Mouse (Mus musculus) spleen, postnatal 4 days (tissue): ENCODE measurements at regions not wholly inside any gene's neighbourhood (a gene's known extent, or its start where the extent isn't known, plus 50 kb on each side); places are given as distances from the start of the nearest gene placed in this dataset.
A peak's percentile ranks its signal among the peaks of the same experiment; 100 is the strongest.
"Not testable (repeated sequence)": the region's sequence is repeated elsewhere in the genome, so short reads cannot be mapped to it uniquely, and the experiment has no call there.

ENCODE experiments used
- DNase-seq, 2 experiments: peaks; one replicate each; pipeline ENCODE4 v3.0.0; 2022; ENCODE audit warnings: low spot score in 2 of 2

DNA sequence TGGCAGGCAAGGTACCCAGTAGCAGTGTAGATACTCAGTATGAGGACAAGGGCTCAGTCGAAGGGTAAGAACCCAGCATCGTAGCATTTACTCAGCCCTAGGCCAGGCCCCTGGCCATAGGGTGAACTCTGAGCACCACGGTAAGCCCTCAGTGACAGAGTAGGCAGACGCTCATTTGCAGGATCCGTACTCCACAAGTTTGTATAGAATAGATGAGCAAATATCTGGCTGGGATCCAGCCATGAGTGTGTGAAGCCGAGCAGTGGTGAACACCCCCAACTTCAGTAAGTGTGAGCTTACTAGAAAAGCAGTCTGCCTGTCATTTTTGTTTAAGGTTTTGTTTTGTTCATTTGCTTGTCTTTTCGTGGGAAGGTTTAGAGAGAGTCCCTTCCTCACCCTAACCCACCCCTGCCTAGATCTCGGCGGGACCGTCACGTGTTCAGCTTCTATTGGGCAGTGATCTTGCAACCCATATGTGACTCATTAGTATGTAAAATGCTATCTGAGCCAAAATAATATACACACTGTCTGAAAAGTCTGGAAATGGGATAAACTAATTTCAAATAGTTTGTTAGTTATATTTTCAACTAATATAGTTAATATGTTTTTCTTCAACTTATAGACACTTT lies 76.3 kb downstream of the Gm5447 start:
- DNase-seq = no peak

GRCm38 (mm10) chr13:31051586-31051985 lies 77.6 kb downstream of the Gm5447 start:
- DNase-seq = not testable (repeated sequence)

GRCm38 (mm10) chr13:31054356-31054755 lies 80.4 kb downstream of the Gm5447 start:
- DNase-seq = no peak

- no peak for DNase-seq
These were observed 81.5 kb downstream of the Gm5447 start for GRCm38 (mm10) chr13:31055376-31056083.

DNA sequence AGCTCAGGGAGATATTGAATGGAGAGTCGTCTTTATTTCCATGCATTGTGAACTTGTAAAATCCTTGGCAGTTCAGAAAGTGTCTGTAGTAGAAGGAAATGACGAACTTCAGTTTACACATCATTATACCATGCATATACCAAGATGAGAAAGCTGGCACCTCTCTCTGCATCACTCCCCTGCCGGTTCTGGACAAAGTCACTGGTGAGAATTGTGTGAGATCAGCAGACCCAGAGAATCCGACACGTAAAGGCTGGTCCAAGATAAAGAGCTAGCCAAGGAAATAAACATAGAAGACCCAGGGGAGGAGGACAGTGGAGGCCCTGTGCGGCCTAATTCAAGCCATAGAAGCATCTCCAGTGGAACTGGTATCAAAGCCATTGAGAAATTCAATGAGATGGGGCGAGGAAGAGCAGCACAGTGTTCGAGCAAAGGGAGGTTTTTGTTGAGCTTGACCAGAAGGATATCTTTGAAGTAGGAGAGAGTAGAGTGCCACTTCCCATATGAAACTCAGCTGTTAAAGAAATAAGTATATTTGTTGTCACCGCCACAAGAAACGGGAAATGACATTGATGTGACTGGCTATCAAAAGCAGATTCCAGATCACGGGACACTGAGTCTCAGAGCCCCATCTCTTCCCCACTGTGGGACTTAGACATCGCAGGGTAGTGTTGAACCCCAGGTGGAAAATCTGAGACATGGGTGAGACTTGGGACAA lies 82.3 kb downstream of the Gm5447 start:
- DNase-seq = no peak

DNA sequence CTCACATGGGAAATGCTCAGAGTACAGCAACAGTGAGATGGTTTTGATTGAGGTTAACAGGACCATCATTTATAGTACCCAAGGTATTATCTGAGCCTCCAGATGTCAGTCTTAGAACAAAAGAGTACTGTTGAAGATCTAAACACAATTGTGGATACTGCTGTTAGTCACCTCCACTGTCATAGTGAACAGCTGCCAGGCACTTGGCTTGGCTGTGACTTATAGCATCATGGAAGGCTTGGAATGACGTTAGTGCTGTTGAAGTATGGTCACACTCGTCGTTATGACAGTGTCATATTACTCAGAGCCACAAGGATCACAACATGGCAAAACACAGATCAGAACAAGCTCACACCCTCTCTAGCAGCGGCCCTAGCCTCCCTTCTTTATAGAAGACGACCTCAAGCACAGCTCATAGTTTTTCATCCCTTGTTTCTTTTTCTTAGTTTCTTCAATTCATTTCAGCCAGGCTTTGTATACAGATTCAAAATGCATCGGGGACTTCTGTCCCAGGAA lies 87.0 kb downstream of the Gm5447 start:
- DNase-seq = no peak

DNA sequence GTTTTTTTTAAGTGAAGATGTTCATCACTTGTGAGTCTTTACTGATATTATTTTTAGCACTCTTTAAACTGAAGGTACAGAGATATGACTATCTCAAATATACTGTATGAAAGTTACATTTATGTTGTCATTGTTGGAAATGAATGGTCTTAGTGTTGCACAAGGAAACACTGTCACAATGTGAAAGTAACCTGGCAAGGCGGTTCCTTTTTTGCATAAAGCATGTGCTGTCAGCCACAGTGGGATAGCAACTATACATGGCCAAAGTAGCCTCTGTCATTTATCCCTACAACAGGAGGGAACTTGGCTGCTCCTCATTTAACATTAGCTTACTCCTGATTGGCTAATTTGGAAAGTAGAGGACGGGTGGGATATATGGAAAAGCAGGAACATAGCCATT lies 94.3 kb downstream of the Gm5447 start:
- no peak for DNase-seq

DNA sequence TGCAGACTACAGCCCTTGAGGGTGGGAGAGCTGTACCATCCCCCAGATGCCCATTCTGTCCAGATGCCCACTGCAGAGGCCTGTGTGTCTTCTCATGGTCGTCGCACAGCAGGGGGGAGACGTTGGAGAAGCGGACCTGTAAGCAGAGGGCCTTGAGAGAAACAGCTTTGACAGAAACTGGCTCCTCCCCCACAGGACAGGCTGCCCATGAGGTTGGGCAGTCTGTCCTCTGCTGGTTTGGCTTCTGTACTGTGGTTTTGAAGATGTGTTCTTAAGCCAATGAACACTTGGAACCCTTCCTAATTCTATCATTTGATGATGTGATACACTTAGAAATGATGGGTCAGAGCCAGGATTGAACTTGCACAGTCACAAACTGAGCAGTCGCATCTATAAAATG lies 102.5 kb downstream of the Gm5447 start:
- DNase-seq = no peak

GRCm38 (mm10) chr13:31078751-31079150 lies 104.7 kb downstream of the Gm5447 start:
- DNase-seq = no peak

GRCm38 (mm10) chr13:31080215-31080614 lies 106.2 kb downstream of the Gm5447 start:
- no peak for DNase-seq

DNA sequence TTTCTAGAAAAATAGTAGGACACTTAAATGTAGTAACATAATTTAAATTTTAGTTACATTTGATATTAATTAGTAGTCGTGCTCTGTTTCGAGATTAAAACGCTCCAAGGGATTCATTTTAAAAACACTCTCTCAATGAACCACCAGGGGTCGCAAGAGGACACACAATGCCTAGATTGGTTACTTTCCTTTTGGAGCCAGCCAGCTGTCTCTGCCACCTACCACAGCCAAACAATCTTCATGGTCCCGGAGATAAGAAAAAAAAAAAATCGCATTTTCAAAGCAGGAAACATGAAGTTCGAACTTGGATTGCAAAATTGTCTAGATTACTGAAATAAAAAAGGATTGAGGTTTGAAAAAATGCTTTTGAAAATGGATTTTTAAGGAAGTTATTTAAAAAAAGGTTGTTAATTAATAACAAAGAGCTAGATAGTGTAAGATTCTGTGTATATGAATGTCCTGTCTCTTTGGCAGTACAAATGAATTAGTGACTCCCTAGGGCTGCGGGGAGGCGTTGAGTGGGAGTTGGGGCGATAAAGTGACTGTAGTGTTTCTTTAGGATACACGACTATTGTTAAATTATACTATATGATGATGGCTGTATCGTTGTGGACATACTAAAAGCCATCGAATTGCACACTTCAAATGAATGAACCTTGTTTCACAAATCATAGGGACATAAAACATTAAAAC lies 108.6 kb downstream of the Gm5447 start:
- DNase-seq = peak; percentile 20 to 72

DNA sequence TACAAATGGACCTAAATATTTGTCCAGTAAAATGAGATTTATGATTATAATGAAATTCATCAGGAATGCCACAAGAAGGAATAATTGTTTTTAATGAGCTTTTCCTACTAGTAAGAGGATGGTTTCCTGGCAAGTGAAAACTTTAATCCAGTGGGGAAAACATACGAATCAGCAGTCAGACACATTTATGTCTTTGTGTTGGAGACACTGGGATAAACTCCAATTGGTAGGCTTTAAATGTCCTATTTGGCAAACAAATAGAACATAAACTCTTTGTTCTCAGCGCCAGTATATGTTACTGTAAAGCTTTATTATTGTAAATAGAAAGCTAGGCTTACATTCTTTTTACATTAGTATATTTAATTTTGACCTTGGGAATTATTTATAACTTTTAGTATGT lies 127.0 kb downstream of the Gm5447 start:
- no peak for DNase-seq

- no peak for DNase-seq
These were observed 133.4 kb downstream of the Gm5447 start for GRCm38 (mm10) chr13:31107434-31107833.

GRCm38 (mm10) chr13:31109231-31109630 lies 135.2 kb downstream of the Gm5447 start:
- DNase-seq = no peak

DNA sequence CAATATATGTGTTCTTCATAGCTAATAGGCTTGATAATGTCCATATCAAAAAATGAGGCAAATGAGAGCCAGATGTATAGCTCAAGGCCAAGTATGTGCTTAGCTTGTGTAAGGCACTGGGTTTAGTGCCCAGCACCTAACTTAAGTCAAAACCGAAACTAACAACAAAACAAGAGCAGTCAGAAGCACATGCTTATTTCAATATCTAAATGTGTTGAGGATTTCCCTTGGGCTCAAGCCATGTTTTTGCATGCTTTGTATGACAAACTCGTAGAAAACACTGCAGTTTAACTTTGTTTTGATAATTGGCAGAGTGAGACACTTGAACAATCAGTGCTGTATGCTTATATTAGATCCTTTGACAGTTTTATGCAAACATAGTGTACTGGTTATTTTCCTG lies 148.7 kb downstream of the Gm5447 start:
- no peak for DNase-seq

- no peak for DNase-seq
These were observed 150.7 kb downstream of the Gm5447 start for GRCm38 (mm10) chr13:31124547-31125216.

DNA sequence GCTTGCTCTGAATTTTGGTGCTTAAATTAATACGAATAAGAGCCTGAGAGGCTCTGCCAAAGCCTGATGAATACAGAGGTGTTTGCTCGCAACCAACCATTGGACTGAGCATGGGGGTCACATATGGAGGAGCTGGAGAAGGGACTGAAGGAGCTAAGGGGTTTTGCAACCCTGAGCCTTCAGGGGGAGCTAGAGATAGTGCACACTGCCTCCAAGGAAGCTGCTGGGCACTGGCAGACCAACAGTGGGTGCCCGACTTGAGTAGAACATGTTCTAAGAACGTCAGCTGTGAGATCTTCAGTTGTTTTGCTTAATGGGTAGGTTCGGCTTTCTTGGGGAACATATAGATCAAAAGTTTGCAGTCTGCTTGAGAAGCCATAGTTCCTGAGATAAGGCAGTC lies 158.5 kb downstream of the Gm5447 start:
- no peak for DNase-seq

DNA sequence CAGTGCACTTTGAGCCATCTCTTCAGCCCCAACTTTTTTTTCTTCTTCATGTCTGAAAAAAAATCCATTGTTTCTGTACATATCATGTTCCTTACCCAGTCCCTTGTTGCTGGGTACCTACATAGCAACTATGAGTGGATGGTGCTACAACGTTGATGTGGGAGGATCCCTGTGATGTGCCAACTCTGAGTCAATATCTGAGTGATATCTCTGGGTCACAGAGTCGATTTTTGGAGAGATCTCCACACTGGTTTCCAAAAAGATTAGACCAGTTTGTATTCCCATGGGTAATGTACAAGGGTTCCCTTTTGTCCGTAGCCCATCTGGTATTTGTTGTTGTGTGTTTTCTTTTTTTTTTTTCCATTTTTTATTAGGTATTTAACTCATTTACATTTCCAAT lies 165.7 kb downstream of the Gm5447 start:
- no peak for DNase-seq

DNA sequence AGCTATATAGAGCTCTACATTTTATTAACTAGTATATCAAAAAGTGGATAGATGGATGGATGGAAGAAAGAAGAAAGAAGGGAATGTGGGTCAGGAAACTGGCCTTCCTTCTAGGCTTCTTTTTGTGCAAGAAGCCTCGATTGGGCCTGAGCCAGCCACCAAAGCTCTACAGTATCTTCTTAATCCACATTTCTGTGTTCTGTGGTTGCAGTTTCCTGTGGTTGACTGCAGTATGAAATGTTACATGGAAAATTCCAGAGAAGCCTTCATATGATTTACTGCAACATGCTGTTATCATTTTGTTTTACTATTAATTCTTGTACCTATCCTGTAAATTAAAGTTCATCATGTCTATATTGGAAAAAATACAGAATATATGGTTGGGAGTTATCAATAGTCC lies 173.3 kb downstream of the Gm5447 start:
- no peak for DNase-seq

- no peak for DNase-seq
These were observed 180.1 kb downstream of the Gm5447 start for GRCm38 (mm10) chr13:31154066-31154465.

DNA sequence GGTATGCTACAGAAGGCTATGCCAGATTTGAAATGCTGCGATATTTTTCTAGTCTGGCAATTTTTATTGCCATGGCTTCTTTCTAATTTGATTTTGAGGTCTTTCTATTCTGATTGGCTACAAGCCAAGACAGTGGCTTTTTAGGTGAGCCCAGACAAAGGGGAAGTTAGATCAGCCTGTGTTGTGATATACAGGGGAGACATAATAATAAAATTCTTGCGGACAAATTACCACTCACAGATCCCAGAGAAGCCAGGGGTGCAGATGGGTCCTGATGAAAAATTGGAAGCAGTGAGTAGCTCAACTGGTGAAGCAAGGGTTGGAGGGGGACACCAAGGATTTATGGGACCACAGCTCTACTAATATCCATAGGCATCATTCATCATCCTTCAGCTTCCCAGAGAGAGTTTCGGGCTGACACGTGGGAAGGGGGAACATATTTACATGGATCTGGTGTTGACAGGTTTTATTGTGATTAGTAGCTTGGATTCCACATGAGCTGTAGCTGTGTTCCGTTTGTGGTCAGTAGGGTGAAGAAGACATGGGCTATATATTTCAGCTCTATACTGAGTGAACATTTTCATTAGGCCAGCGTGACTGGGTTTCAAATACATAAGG lies 190.0 kb downstream of the Gm5447 start:
- DNase-seq = peak in 1 of 2 experiments; percentile 13
